Mouse (Mus musculus): ENCODE results near the gene Gfm2. TPM values are rescaled to one million over a fixed set of nuclear protein-coding genes. Genes with fewer than 3 reads are reported as not detected.

The Gfm2 gene
- polyA plus RNA-seq, 1 experiment from 2014 or later = 27.8 TPM

Other genes with a start within 250 kb of the Gfm2 start
- 1.5 and 2.0 TPM in 2 replicates for gene Gcnt4, start 213.2 kb upstream of the Gfm2 start, polyA plus RNA-seq (2015; fragmentation: Nextera tagmentation; extraction: Ambion mirVana)
- not detected in 2 replicates for gene 1700029F12Rik, start 103.6 kb upstream of the Gfm2 start, polyA plus RNA-seq (2015; fragmentation: Nextera tagmentation; extraction: Ambion mirVana)
- 1.9 and 2.5 TPM in 2 replicates for gene Fam169a, start 70.7 kb upstream of the Gfm2 start, polyA plus RNA-seq (2015; fragmentation: Nextera tagmentation; extraction: Ambion mirVana)
- gene Gm6169, start 38.7 kb upstream of the Gfm2 start, polyA plus RNA-seq (2015; fragmentation: Nextera tagmentation; extraction: Ambion mirVana) = 4.3 and 18.6 TPM in 2 replicates
- gene Nsa2, start within 50 bp of the Gfm2 start, polyA plus RNA-seq (2015; fragmentation: Nextera tagmentation; extraction: Ambion mirVana) = 56.3 and 59.9 TPM in 2 replicates
- 42.7 and 44.6 TPM in 2 replicates for gene Hexb, start 60.4 kb downstream of the Gfm2 start, polyA plus RNA-seq (2015; fragmentation: Nextera tagmentation; extraction: Ambion mirVana)
- 7.2 and 7.9 TPM in 2 replicates for gene Enc1, start 103.2 kb downstream of the Gfm2 start, polyA plus RNA-seq (2015; fragmentation: Nextera tagmentation; extraction: Ambion mirVana)